Mouse (Mus musculus) olfactory bulb, adult 2 months (tissue): Measurements from ENCODE around the gene Zcchc7.

ENCODE experiments used
- CTCF ChIP-seq: fragments of 200-500 bp; IDR thresholded peaks from 2 replicates; pipeline ENCODE4 v1.5.1; 2012; ENCODE audit warnings: low read depth, mild to moderate bottlenecking, low read length, moderate library complexity; ENCODE audit not compliant: insufficient read depth
- POLR2A ChIP-seq: fragments of 200-500 bp; IDR thresholded peaks from 2 replicates; pipeline ENCODE4 v1.6.1; 2012; ENCODE audit warnings: mild to moderate bottlenecking, low read depth, low read length, moderate library complexity; ENCODE audit not compliant: insufficient read depth

DNA sequence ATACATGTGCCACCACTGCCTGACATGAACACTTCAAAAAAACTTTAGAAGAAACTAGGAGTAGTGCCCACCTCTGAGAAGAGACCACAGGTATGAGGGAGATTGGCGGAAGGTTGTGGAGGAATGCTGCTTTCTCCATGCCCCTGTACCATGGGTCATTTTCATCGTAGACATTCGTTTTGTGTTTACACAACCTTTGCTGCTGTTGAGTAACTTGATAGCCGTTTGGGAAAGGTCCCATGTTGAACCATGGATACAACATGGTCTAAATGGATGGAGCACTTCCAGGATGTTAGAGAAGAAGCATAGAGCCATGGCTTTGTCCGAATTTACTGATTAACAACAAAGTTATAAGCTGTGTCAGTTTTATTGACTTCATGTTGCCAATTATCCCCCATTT lies 222.5 kb downstream of the Zcchc7 start:
- TF ChIP-seq CTCF, result no peak
- no peak for TF ChIP-seq POLR2A
